Mouse (Mus musculus): ENCODE measurements around the gene Gpr107. TPM values are rescaled to one million over a fixed set of nuclear protein-coding genes. Genes with fewer than 3 reads are reported as not detected.

Gpr107 gene
- 83.8 TPM for polyA plus RNA-seq (2017; shearing (Covaris generic))

DNA sequence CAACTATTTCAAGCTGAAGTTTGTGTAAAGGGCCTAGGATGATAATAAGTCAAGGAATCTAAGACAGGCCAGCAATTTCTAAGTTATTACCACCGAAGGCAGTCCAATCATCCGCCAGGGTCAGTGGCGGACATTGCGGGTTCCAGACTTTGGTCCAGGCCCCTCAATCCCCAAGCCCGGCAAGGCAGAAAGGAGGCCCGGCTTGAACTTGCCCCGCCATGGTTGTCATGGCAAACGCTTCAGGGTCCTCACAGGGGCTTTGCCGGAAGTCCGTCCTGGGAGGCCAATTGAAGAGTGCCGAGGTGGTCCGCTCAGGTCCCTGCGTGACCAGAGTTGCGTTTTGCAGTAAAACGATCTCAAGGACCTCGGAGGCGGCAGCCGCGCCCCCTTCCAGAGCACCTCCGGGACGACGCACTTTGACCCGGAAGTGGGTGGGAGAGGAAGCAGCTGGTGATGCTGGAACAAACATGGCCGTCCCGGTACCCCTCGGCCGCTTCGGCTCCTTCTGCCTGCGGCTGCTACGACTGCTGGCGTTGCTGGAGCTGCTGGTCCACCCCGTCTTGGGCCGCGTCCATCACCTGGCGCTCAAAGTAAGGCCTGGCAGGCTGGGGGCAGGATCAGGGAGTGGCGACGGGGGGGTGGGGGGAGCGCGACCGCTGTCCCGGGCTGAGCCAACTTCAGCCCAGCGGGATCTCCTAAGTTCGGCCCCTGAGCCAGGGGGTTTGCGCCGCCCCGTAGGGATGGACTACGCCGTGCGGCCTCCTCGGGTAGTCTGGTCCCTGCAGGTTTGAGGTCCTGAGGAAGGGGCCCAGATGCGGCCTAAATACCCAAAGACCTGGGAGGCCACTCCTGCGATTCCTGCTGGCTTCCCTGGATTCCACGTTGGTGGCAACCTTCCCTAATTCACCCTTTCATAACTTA is at the start of gene Gpr107:
Gpr107 (plus strand) TSS at position 425 of the 921 bp plus-strand sequence.

DNA sequence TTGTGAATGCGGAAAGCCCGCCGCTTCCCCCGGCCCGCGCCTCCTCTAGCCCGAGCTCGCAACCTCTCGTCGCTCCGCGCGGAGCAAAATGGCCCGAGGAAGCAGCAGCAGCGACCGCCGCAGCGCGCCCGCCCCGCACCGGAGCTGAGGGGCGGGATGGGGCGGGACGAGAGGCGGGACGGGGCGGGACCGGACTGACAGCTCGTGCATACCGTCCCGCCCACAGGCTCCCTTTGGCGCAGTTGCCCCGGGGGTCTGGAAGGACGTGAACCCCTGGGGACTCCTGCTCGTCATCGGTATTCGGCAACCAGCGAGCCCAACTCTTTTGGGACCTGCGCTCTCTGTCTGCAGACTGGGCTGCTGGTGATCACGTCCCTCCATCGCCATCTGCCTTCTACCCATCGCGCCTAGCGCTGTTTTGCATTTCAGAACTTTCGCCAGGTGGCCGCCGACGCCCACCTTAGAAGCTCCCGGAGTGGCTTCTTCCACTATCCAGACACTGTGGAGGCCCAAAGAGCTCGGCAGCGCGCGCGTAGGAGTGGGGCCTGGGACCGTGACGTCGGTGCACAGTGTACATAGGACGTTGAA is 10.2 kb upstream of the Gpr107 start, which contains the start of gene Fnbp1:
Fnbp1 (minus strand) TSS at position 142 of the 588 bp plus-strand sequence.

DNA sequence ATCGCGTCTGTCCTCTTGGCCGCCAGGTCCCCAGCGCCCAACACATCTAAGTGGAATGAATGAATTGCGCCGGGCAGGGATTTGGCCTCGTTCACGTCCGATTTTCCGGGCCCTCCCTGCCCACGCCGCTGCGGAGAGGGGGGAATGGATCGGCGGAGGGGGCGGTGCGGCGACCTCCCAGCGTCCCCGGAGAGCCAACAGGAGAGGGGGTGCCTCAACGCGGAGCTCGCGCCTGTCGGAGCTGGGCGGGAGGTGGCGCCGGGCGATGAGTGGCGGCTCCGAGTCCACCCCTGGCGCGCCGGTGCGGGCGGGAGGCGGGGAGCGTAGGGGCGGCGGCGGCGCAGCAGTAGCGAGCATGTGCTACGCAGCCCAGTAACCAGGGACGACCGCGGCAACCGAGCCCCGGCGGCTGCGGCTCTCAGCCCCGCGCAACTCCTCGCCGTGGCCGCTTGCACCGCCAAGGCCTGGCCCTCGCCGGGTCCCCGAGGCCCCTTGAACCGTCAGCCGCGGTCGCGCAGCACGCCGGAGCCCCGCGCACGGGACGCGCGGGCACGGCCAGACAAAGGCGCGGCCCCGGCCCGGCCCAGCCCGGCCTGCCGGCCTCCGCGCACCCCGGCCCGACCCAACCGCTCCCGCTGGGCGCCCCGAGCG is 93.5 kb downstream of the Gpr107 start, which contains the start of gene Ncs1:
Ncs1 (plus strand) TSS at position 333 of the 651 bp plus-strand sequence.

Other genes starting within 250 kb of the Gpr107 start
- not detected for gene Ptges, start 222.5 kb upstream of the Gpr107 start, polyA plus RNA-seq (2017; shearing (Covaris generic))
- gene Tor1b, start 199.4 kb upstream of the Gpr107 start, polyA plus RNA-seq (2017; shearing (Covaris generic)): 34.6 TPM
- gene Tor1a, start 184.4 kb upstream of the Gpr107 start, polyA plus RNA-seq (2017; shearing (Covaris generic)): 67.6 TPM
- gene BC005624, start 170.1 kb upstream of the Gpr107 start, polyA plus RNA-seq (2017; shearing (Covaris generic)): 83.9 TPM
- 30.2 TPM for gene Usp20, start 170.0 kb upstream of the Gpr107 start, polyA plus RNA-seq (2017; shearing (Covaris generic))
- 178 TPM for gene Fnbp1, start 10.3 kb upstream of the Gpr107 start, polyA plus RNA-seq (2017; shearing (Covaris generic))
- gene Ncs1, start 93.5 kb downstream of the Gpr107 start, polyA plus RNA-seq (2017; shearing (Covaris generic)): 0.40 TPM
- gene Hmcn2, start 162.1 kb downstream of the Gpr107 start, polyA plus RNA-seq (2017; shearing (Covaris generic)): 0.37 TPM